Mouse (Mus musculus) frontal cortex, postnatal 10 days (tissue): ENCODE measurements around the gene Gm21822.
"Not testable (repeated sequence)": the region's sequence is repeated elsewhere in the genome, so short reads cannot be mapped to it uniquely, and the experiment has no call there.

Experiments used
- DNase-seq, 2 experiments: peaks; one replicate each; pipeline ENCODE4 v3.0.0; 2022; ENCODE audit warnings: low spot score in 2 of 2, mixed read lengths in 1 of 2

Gene Gm21822

GRCm38 (mm10) chrY:18654182-18654581, at the start of gene Gm21822:
Gm21822 (plus strand) TSS chrY:18654482.
- DNase-seq, result not testable (repeated sequence)
